Mouse (Mus musculus): ENCODE data around the gene Rsrc1. TPM values are rescaled to one million over a fixed set of nuclear protein-coding genes. Genes with fewer than 3 reads are reported as not detected.
"Not testable (repeated sequence)": the region's sequence is repeated elsewhere in the genome, so short reads cannot be mapped to it uniquely, and the experiment has no call there.

Gene Rsrc1
- polyA plus RNA-seq, 1 experiment from 2014 or later = 54.1 TPM

GRCm38 (mm10) chr3:66996820-66997219 lies 15.6 kb downstream of the Rsrc1 start:
- H3K27me3 ChIP-seq = no peaks in the 10 kb centered on the region
- no peaks in the 10 kb centered on the region for H3K4me1 ChIP-seq
- no peak for ATAC-seq (ENCODE audit: low FRiP score, low read depth)
- WGBS = 94% methylated on average over 1 of the region's 1 CpGs
- no peak overlapping the region for H3K27ac ChIP-seq (replicated peaks)
- no peak overlapping the region for H3K9ac ChIP-seq (replicated peaks)
- peaks cover 29% of the 10 kb centered on the region for H3K36me3 ChIP-seq
- H3K4me2 ChIP-seq (replicated peaks) = no peak overlapping the region
- H3K4me3 ChIP-seq = no peak overlapping the region
- no peaks in the 10 kb centered on the region for H3K9me3 ChIP-seq

DNA sequence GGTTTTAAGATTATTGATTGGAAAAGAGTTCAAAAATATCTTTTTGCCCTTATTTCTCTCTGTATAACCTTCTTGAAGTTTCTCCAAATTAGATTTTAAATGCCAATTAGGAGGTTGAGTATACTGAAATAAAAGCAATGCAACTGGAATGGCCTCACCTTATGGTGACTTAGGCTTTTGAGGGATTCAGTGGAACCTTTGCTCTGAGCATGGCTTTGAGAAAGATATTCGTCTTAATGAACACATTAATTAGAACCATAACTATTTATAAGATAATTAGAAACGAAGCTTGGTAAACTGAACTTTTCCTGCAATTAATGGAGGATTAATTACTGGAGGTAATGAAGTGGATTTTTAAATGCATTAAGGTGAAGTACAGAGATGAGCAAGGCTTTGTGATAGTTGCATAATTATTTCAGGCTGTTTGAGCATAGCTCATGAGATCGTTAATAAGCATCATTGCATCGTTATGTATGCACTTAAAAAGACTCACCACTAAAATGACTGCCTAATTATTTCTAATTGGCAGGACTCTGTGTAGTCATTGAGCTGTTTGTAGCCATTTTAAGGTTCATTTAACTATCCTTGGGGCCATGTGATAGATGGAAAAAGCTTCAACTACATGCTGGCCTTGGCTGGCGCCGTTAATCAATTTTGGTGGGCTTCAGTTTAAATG lies 55.3 kb downstream of the Rsrc1 start:
- no peaks in the 10 kb centered on the region for H3K9me3 ChIP-seq
- peak; percentile 65; the same call in 1 of the 2 replicates for ATAC-seq (ENCODE audit: low FRiP score, low read depth)
- H3K27me3 ChIP-seq = no peaks in the 10 kb centered on the region
- no peaks in the 10 kb centered on the region for H3K4me1 ChIP-seq
- 0 out of 2 replicates have a peak, but pooled peaks cover 6% of the 10 kb centered on the region for H3K36me3 ChIP-seq
- no peak overlapping the region for H3K27ac ChIP-seq (replicated peaks)
- H3K4me3 ChIP-seq = no peak overlapping the region
- WGBS = 82% methylated on average over 6 of the region's 6 CpGs
- no peak overlapping the region for H3K9ac ChIP-seq (replicated peaks)
- no peak overlapping the region for H3K4me2 ChIP-seq (replicated peaks)

GRCm38 (mm10) chr3:67059755-67060154 lies 78.6 kb downstream of the Rsrc1 start:
- Histone ChIP-seq H3K27me3 (no peaks in the 10 kb centered on the region), H3K4me2 (replicated peaks) (no peak overlapping the region), H3K4me3 (no peak overlapping the region), H3K27ac (replicated peaks) (no peak overlapping the region), H3K9ac (replicated peaks) (no peak overlapping the region), H3K4me1 (no peaks in the 10 kb centered on the region), H3K9me3 (0 out of 2 replicates have a peak, but pooled peaks cover 2% of the 10 kb centered on the region), H3K36me3 (0 out of 2 replicates have a peak, but pooled peaks cover 2% of the 10 kb centered on the region)
- ATAC-seq (ENCODE audit: low FRiP score, low read depth) = no peak
- 91% methylated on average over 2 of the region's 2 CpGs for WGBS

- no peaks in the 10 kb centered on the region for H3K36me3 ChIP-seq
- no peaks in the 10 kb centered on the region for H3K27me3 ChIP-seq
- no peak overlapping the region for H3K27ac ChIP-seq (replicated peaks)
- H3K9me3 ChIP-seq = no peaks in the 10 kb centered on the region
- no peak for ATAC-seq (ENCODE audit: low FRiP score, low read depth)
- H3K4me1 ChIP-seq = no peaks in the 10 kb centered on the region
- no peak overlapping the region for H3K4me3 ChIP-seq
- 89% methylated on average over 11 of the region's 11 CpGs for WGBS
- no peak overlapping the region for H3K4me2 ChIP-seq (replicated peaks)
- no peak overlapping the region for H3K9ac ChIP-seq (replicated peaks)
These were observed 89.6 kb downstream of the Rsrc1 start for GRCm38 (mm10) chr3:67070575-67071488.

- not testable (repeated sequence) for H3K9me3 ChIP-seq; H3K4me3 ChIP-seq; H3K27ac ChIP-seq (replicated peaks); H3K36me3 ChIP-seq; H3K9ac ChIP-seq (replicated peaks); H3K4me1 ChIP-seq; H3K4me2 ChIP-seq (replicated peaks); H3K27me3 ChIP-seq
- ATAC-seq (ENCODE audit: low FRiP score, low read depth) = peak; percentile 63
These were observed 92.5 kb downstream of the Rsrc1 start for GRCm38 (mm10) chr3:67073653-67074052.

GRCm38 (mm10) chr3:67075484-67075883 lies 94.3 kb downstream of the Rsrc1 start:
- no peak for ATAC-seq (ENCODE audit: low FRiP score, low read depth)
- Histone ChIP-seq H3K4me1 (no peaks in the 10 kb centered on the region), H3K9me3 (peaks cover 4% of the 10 kb centered on the region; the same call in 1 of the 2 replicates), H3K4me3 (no peak overlapping the region), H3K27me3 (no peaks in the 10 kb centered on the region), H3K9ac (replicated peaks) (no peak overlapping the region), H3K36me3 (no peaks in the 10 kb centered on the region), H3K4me2 (replicated peaks) (no peak overlapping the region), H3K27ac (replicated peaks) (no peak overlapping the region)
- 95% methylated on average over 2 of the region's 2 CpGs for WGBS

DNA sequence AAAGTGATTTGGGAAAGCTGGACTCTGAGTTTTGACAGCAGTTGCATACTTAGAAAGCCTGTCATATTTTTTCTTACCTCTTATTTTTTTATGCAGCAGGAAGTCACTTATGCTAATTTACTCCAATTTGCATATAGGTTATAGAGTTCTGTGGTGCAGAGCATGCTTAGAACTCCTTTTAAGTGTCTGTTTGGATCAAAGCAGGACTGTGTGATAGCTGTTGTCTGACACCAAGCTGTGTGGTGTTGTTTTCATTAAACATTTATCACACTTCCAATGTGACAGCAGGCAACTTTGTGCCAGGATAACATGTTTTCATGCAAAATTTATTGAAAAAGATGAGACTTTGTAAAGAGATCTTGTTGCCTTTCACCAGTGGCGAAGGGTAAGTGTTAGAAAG lies 103.6 kb downstream of the Rsrc1 start:
- Histone ChIP-seq H3K4me1 (no peaks in the 10 kb centered on the region), H3K27ac (replicated peaks) (no peak overlapping the region), H3K4me2 (replicated peaks) (no peak overlapping the region), H3K9ac (replicated peaks) (no peak overlapping the region), H3K9me3 (0 out of 2 replicates have a peak, but pooled peaks cover 5% of the 10 kb centered on the region), H3K36me3 (no peaks in the 10 kb centered on the region), H3K4me3 (no peak overlapping the region), H3K27me3 (no peaks in the 10 kb centered on the region)
- 78% methylated on average over 1 of the region's 1 CpGs for WGBS
- ATAC-seq (ENCODE audit: low FRiP score, low read depth) = no peak

DNA sequence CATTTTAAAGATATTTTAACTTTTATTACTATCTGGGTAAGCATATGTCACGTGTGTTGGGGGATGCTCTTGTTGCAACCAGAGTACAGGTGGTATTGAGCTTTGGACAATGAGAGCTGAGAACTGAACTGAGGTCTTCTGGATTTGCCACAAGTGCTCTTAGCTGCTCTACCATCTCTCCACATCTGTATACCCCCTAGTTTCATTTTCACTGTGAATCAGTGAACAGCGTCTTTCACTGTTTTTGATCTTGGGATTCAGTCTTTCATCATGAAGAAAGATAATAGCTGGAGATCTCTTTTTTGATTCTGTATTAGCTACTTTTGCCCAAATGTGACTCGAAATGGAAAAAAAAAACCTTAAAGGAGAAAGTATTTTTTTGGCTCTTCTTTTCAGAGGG lies 127.2 kb downstream of the Rsrc1 start:
- H3K9ac ChIP-seq (replicated peaks) = no peak overlapping the region
- H3K4me1 ChIP-seq = no peaks in the 10 kb centered on the region
- H3K9me3 ChIP-seq = no peaks in the 10 kb centered on the region
- no peak for ATAC-seq (ENCODE audit: low FRiP score, low read depth)
- no peaks in the 10 kb centered on the region for H3K27me3 ChIP-seq
- no peak overlapping the region for H3K4me3 ChIP-seq
- no peak overlapping the region for H3K4me2 ChIP-seq (replicated peaks)
- peaks cover 3% of the 10 kb centered on the region; the same call in 1 of the 2 replicates for H3K36me3 ChIP-seq
- 89% methylated on average over 3 of the region's 3 CpGs for WGBS
- no peak overlapping the region for H3K27ac ChIP-seq (replicated peaks)

GRCm38 (mm10) chr3:67116317-67116716 lies 135.1 kb downstream of the Rsrc1 start:
- Histone ChIP-seq H3K27me3 (peaks cover 7% of the 10 kb centered on the region), H3K4me3 (no peak overlapping the region), H3K4me2 (replicated peaks) (no peak overlapping the region), H3K4me1 (no peaks in the 10 kb centered on the region; the same call in 1 of the 2 replicates), H3K36me3 (no peaks in the 10 kb centered on the region), H3K27ac (replicated peaks) (no peak overlapping the region), H3K9ac (replicated peaks) (no peak overlapping the region), H3K9me3 (no peaks in the 10 kb centered on the region)
- peak; percentile 83 for ATAC-seq (ENCODE audit: low FRiP score, low read depth)
- 52% methylated on average over 4 of the region's 4 CpGs for WGBS

- H3K36me3 ChIP-seq = no peaks in the 10 kb centered on the region
- H3K9ac ChIP-seq (replicated peaks) = no peak overlapping the region
- no peaks in the 10 kb centered on the region for H3K27me3 ChIP-seq
- no peak overlapping the region for H3K4me2 ChIP-seq (replicated peaks)
- no peak for ATAC-seq (ENCODE audit: low FRiP score, low read depth)
- 78% methylated on average over 3 of the region's 3 CpGs for WGBS
- no peak overlapping the region for H3K4me3 ChIP-seq
- peaks cover 15% of the 10 kb centered on the region for H3K9me3 ChIP-seq
- no peaks in the 10 kb centered on the region for H3K4me1 ChIP-seq
- no peak overlapping the region for H3K27ac ChIP-seq (replicated peaks)
These were observed 151.3 kb downstream of the Rsrc1 start for GRCm38 (mm10) chr3:67132521-67132920.

GRCm38 (mm10) chr3:67135749-67136375 lies 154.7 kb downstream of the Rsrc1 start:
- peak; percentile 90 for ATAC-seq (ENCODE audit: low FRiP score, low read depth)

GRCm38 (mm10) chr3:67144952-67145351 lies 163.8 kb downstream of the Rsrc1 start:
- Histone ChIP-seq H3K27ac (replicated peaks) (no peak overlapping the region), H3K4me2 (replicated peaks) (no peak overlapping the region), H3K4me1 (peaks cover 6% of the 10 kb centered on the region; the same call in 1 of the 2 replicates), H3K9ac (replicated peaks) (no peak overlapping the region), H3K4me3 (no peak overlapping the region), H3K27me3 (peaks cover 4% of the 10 kb centered on the region), H3K36me3 (no peaks in the 10 kb centered on the region), H3K9me3 (no peaks in the 10 kb centered on the region; the same call in 1 of the 2 replicates)
- ATAC-seq (ENCODE audit: low FRiP score, low read depth) = no peak
- WGBS = 85% methylated on average over 2 of the region's 2 CpGs

More at GRCm38 (mm10) chr3:67135749-67136375, 154.7 kb downstream of the Rsrc1 start:
- Histone ChIP-seq H3K36me3 (no peaks in the 10 kb centered on the region), H3K9me3 (no peaks in the 10 kb centered on the region), H3K4me1 (no peaks in the 10 kb centered on the region), H3K4me2 (replicated peaks) (no peak overlapping the region), H3K27ac (replicated peaks) (no peak overlapping the region), H3K4me3 (no peak overlapping the region), H3K9ac (replicated peaks) (no peak overlapping the region), H3K27me3 (no peaks in the 10 kb centered on the region)
- WGBS = 47% methylated on average over 2 of the region's 2 CpGs
